Mouse (Mus musculus) lung, postnatal 0 days (tissue): ENCODE results near the gene Tnni2.

Experiments used
- CTCF ChIP-seq: IDR thresholded peaks from 2 replicates; pipeline ENCODE4 v1.5.1; 2016; ENCODE audit warnings: antibody characterized with exemption, mild to moderate bottlenecking
- EP300 ChIP-seq: IDR thresholded peaks from 2 replicates; pipeline ENCODE4 v1.6.1; 2016; ENCODE audit warnings: antibody characterized with exemption, mild to moderate bottlenecking, control low read depth

DNA sequence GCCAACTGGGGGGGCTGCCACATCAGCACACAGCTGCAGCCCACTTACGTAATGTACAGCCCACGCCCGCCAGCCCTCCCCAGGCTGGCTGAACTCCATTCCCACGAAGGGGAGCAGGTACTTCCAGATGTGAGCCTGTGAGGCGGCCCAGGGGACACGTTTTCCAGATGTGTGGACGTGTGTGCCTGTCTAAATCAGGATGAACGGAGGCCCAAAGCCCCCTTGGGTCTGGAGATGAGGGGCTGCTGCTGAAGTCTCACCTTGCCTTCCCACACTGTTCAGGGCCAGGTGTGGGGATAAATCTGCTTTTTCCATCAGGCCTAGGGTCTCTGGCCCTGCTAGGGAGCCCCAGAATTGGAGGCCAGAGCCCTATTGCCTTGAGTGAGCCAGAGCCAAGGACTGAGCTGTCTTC lies 45.1 kb downstream of the Tnni2 start:
- TF ChIP-seq CTCF: no peak
- no peak for TF ChIP-seq EP300
